Mouse (Mus musculus): ENCODE results near the gene Herc1. TPM values are rescaled to one million over a fixed set of nuclear protein-coding genes. Genes with fewer than 3 reads are reported as not detected.

Herc1 gene
- polyA plus RNA-seq, 1 experiment from 2014 or later: 47.8 TPM

GRCm38 (mm10) chr9:66518251-66518650 lies 168.0 kb downstream of the Herc1 start:
- 65% methylated on average over 5 of the region's 5 CpGs for WGBS
- H3K36me3 ChIP-seq: peaks cover 68% of the 10 kb centered on the region
- no peak for ATAC-seq (ENCODE audit: low FRiP score)

GRCm38 (mm10) chr9:66518901-66519300 lies 168.7 kb downstream of the Herc1 start:
- Histone ChIP-seq H3K27ac (peak overlapping the region; percentile 62; the same call in 1 of the 2 replicates), H3K4me1 (replicated peaks) (peaks cover 10% of the 10 kb centered on the region; the same call in 1 of the 2 replicates), H3K27me3 (no peaks in the 10 kb centered on the region), H3K4me3 (no peak overlapping the region), H3K4me2 (no peak overlapping the region), H3K9me3 (no peaks in the 10 kb centered on the region), H3K9ac (no peak overlapping the region), H3K36me3 (peaks cover 70% of the 10 kb centered on the region)
- ATAC-seq (ENCODE audit: low FRiP score): no peak
- 37% methylated on average over 5 of the region's 5 CpGs for WGBS

More at GRCm38 (mm10) chr9:66518251-66518650, 168.0 kb downstream of the Herc1 start:
- Histone ChIP-seq H3K4me3 (no peak overlapping the region), H3K4me1 (replicated peaks) (peaks cover 16% of the 10 kb centered on the region; the same call in 1 of the 2 replicates), H3K27ac (no peak overlapping the region; the same call in 1 of the 2 replicates), H3K9ac (no peak overlapping the region), H3K4me2 (no peak overlapping the region), H3K9me3 (no peaks in the 10 kb centered on the region), H3K27me3 (no peaks in the 10 kb centered on the region)

- no peak for ATAC-seq (ENCODE audit: low FRiP score)
- WGBS: 100% methylated on average over 4 of the region's 4 CpGs
- Histone ChIP-seq H3K4me2 (no peak overlapping the region), H3K27ac (no peak overlapping the region), H3K27me3 (no peaks in the 10 kb centered on the region), H3K9me3 (no peaks in the 10 kb centered on the region), H3K9ac (no peak overlapping the region), H3K4me3 (no peak overlapping the region), H3K4me1 (replicated peaks) (peaks cover 7% of the 10 kb centered on the region; the same call in 1 of the 2 replicates), H3K36me3 (peaks cover 72% of the 10 kb centered on the region)
Observed at GRCm38 (mm10) chr9:66520299-66520698, 170.0 kb downstream of the Herc1 start.

GRCm38 (mm10) chr9:66521595-66521994 lies 171.3 kb downstream of the Herc1 start:
- H3K36me3 ChIP-seq: peaks cover 73% of the 10 kb centered on the region

GRCm38 (mm10) chr9:66542785-66543184 lies 192.5 kb downstream of the Herc1 start:
- H3K27me3 ChIP-seq: no peaks in the 10 kb centered on the region
- no peak for ATAC-seq (ENCODE audit: low FRiP score)
- no peak overlapping the region for H3K4me2 ChIP-seq
- H3K9me3 ChIP-seq: no peaks in the 10 kb centered on the region
- no peak overlapping the region for H3K4me3 ChIP-seq
- peaks cover 61% of the 10 kb centered on the region for H3K36me3 ChIP-seq
- no peak overlapping the region for H3K27ac ChIP-seq
- no peaks in the 10 kb centered on the region for H3K4me1 ChIP-seq (replicated peaks)
- H3K9ac ChIP-seq: no peak overlapping the region
- WGBS: 82% methylated on average over 4 of the region's 4 CpGs

More at GRCm38 (mm10) chr9:66521595-66521994, 171.3 kb downstream of the Herc1 start:
- no peak overlapping the region for H3K27ac ChIP-seq
- no peak overlapping the region for H3K9ac ChIP-seq
- H3K27me3 ChIP-seq: no peaks in the 10 kb centered on the region
- no peak overlapping the region for H3K4me2 ChIP-seq
- H3K4me1 ChIP-seq (replicated peaks): peaks cover 7% of the 10 kb centered on the region; the same call in 1 of the 2 replicates
- no peak overlapping the region for H3K4me3 ChIP-seq
- no peaks in the 10 kb centered on the region for H3K9me3 ChIP-seq
- no peak for ATAC-seq (ENCODE audit: low FRiP score)
- WGBS: 98% methylated on average over 3 of the region's 3 CpGs

Other genes with a start within 250 kb of the Herc1 start
- 90.2 and 93.1 TPM in 2 replicates for gene Snx1, start 223.9 kb upstream of the Herc1 start, polyA plus RNA-seq (2015; fragmentation: Nextera tagmentation; extraction: Ambion mirVana)
- 91.2 and 94.1 TPM in 2 replicates for gene Ciao2a, start 223.8 kb upstream of the Herc1 start, polyA plus RNA-seq (2015; fragmentation: Nextera tagmentation; extraction: Ambion mirVana)
- gene Dapk2, start 192.2 kb upstream of the Herc1 start, polyA plus RNA-seq (2015; fragmentation: Nextera tagmentation; extraction: Ambion mirVana): 1.4 and 1.5 TPM in 2 replicates
- 2.0 and 2.2 TPM in 2 replicates for gene Fbxl22, start 164.1 kb downstream of the Herc1 start, polyA plus RNA-seq (2015; fragmentation: Nextera tagmentation; extraction: Ambion mirVana)
- 89.8 and 94.3 TPM in 2 replicates for gene Usp3, start 242.7 kb downstream of the Herc1 start, polyA plus RNA-seq (2015; fragmentation: Nextera tagmentation; extraction: Ambion mirVana)

Measured in hindbrain, embryonic 13.5 days (tissue).